Mouse (Mus musculus): Measurements from ENCODE around the gene Olfr1346. TPM values are rescaled to one million over a fixed set of nuclear protein-coding genes. Genes with fewer than 3 reads are reported as not detected.
A peak's percentile ranks its signal among the peaks of the same experiment; 100 is the strongest.

Gene Olfr1346
- total and polyA plus RNA-seq, 2 experiments, result not detected

DNA sequence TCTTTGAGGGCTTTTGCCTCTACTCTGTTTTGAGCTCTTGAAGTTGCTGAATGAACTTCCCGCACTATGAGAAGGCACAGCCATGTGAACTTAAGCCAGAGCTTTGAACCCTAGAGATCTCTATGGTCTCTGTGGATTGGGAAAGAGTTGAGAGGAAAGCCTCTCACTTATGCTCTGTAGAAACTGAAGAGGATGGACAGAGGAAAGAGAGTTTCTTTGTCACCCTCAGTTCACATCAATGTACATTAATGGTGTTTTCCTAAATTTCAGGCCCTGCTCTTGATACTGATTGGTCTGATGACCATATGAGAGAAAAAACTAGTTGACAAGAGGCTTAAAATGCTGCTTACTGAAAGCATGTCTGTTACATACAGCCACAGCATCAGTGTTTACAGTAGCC is 41.7 kb downstream of the Olfr1346 start, which contains the start of gene Olfr1348:
Olfr1348 (minus strand) TSS at position 101 of the 400 bp plus-strand sequence.
- no peak within 1 kb of the TSS for H3K27ac ChIP-seq (replicated peaks; ENCODE audit: insufficient read depth, low read depth, low read length)
- no peak within 1 kb of the TSS for H3K4me3 ChIP-seq (ENCODE audit: insufficient read depth, low read depth, low read length)
- no peaks in the 10 kb centered on the region for H3K4me1 ChIP-seq (ENCODE audit: control insufficient read depth, insufficient read depth, low read length)
- H3K79me2 ChIP-seq (ENCODE audit: control insufficient read depth, insufficient read depth, low read length), result no peaks in the 10 kb centered on the region
- no peak for TF ChIP-seq POLR2A (IDR thresholded peaks at IDR 0.05; ENCODE audit: extremely low read depth, insufficient read depth, low read length)
- no peak for TF ChIP-seq CTCF (IDR thresholded peaks at IDR 0.05; ENCODE audit: low read depth, low read length)
- no peaks in the 10 kb centered on the region for H3K27me3 ChIP-seq (ENCODE audit: control insufficient read depth, insufficient read depth, low read length)
- 76% methylated on average over 1 of the region's 1 CpGs for WGBS
- H3K9ac ChIP-seq (ENCODE audit: low read depth, low read length), result no peak within 1 kb of the TSS
- H3K36me3 ChIP-seq (ENCODE audit: control insufficient read depth, insufficient read depth, low read length), result no peaks in the 10 kb centered on the region
- DNase-seq (ENCODE audit: extremely low read depth, low read depth, low spot score), result no peak

- Histone ChIP-seq H3K79me2 (ENCODE audit: control insufficient read depth, insufficient read depth, low read length) (no peaks in the 10 kb centered on the region), H3K4me3 (ENCODE audit: insufficient read depth, low read depth, low read length) (no peak overlapping the region), H3K4me1 (ENCODE audit: control insufficient read depth, insufficient read depth, low read length) (no peaks in the 10 kb centered on the region), H3K36me3 (ENCODE audit: control insufficient read depth, insufficient read depth, low read length) (no peaks in the 10 kb centered on the region), H3K9ac (ENCODE audit: low read depth, low read length) (no peak overlapping the region), H3K27ac (replicated peaks; ENCODE audit: insufficient read depth, low read depth, low read length) (no peak overlapping the region), H3K27me3 (ENCODE audit: control insufficient read depth, insufficient read depth, low read length) (no peaks in the 10 kb centered on the region)
- WGBS, result 23% methylated on average over 1 of the region's 1 CpGs
- TF ChIP-seq POLR2A (IDR thresholded peaks at IDR 0.05; ENCODE audit: extremely low read depth, insufficient read depth, low read length) (no peak), CTCF (IDR thresholded peaks at IDR 0.05; ENCODE audit: low read depth, low read length) (no peak)
- peak; percentile 56 for DNase-seq (ENCODE audit: extremely low read depth, low read depth, low spot score)
Measured at GRCm38 (mm10) chr7:6521666-6522065, 54.8 kb downstream of the Olfr1346 start.

DNA sequence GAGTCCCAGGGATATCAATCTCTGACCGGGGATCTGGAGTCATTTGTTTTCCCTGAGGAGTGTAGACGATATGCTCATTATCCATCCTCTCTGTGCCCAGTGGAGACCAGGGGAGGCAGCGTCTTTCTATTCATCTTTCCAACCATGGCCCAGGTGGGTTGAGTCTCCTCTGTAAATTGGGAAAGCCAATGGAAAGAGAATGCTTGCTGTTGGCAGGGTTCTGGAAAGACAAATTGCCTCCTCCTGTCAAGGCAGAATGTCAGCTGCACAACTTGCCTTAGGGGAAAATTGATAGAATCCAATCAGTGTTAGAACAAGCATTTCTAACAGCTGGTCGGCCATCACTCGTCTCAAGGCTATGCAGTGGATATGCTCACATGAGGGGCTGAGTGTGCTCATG is 55.9 kb downstream of the Olfr1346 start, which contains the start of gene Olfr1349:
Olfr1349 (minus strand) TSS at position 101 of the 400 bp plus-strand sequence.
- no peaks in the 10 kb centered on the region for H3K4me1 ChIP-seq (ENCODE audit: control insufficient read depth, insufficient read depth, low read length)
- no peak for DNase-seq (ENCODE audit: extremely low read depth, low read depth, low spot score)
- no peak within 1 kb of the TSS for H3K27ac ChIP-seq (replicated peaks; ENCODE audit: insufficient read depth, low read depth, low read length)
- H3K9ac ChIP-seq (ENCODE audit: low read depth, low read length), result no peak within 1 kb of the TSS
- no peaks in the 10 kb centered on the region for H3K36me3 ChIP-seq (ENCODE audit: control insufficient read depth, insufficient read depth, low read length)
- 73% methylated on average over 5 of the region's 5 CpGs for WGBS
- H3K79me2 ChIP-seq (ENCODE audit: control insufficient read depth, insufficient read depth, low read length), result no peaks in the 10 kb centered on the region
- no peaks in the 10 kb centered on the region for H3K27me3 ChIP-seq (ENCODE audit: control insufficient read depth, insufficient read depth, low read length)
- H3K4me3 ChIP-seq (ENCODE audit: insufficient read depth, low read depth, low read length), result no peak within 1 kb of the TSS
- TF ChIP-seq POLR2A (IDR thresholded peaks at IDR 0.05; ENCODE audit: extremely low read depth, insufficient read depth, low read length), result no peak
- no peak for TF ChIP-seq CTCF (IDR thresholded peaks at IDR 0.05; ENCODE audit: low read depth, low read length)

DNA sequence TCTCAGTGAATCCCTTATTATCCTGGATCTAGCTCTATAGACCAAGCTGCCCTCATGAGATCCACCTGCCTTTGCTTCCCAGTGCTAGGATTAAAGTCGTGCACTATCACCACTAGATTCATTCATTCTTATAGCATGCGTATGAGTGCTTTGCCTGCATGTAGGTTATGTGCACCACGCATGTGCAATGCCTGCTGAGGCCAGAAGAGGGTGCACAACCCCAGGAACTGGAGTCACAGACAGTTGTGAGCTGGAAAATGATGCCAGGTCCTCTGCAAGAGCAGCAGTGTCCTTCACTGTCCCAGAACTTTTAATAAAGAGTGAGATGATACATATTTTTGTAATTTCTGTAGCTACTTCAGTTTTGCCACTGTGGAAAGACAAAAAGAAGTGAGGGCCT is 58.1 kb downstream of the Olfr1346 start:
- no peaks in the 10 kb centered on the region for H3K27me3 ChIP-seq (ENCODE audit: control insufficient read depth, insufficient read depth, low read length)
- TF ChIP-seq CTCF (IDR thresholded peaks at IDR 0.05; ENCODE audit: low read depth, low read length) (peak; percentile 27; the same call in 1 of the 2 replicates), POLR2A (IDR thresholded peaks at IDR 0.05; ENCODE audit: extremely low read depth, insufficient read depth, low read length) (no peak)
- WGBS, result 60% methylated on average over 3 of the region's 3 CpGs

GRCm38 (mm10) chr7:6526141-6526540 is 59.2 kb downstream of the Olfr1346 start:
- no peaks in the 10 kb centered on the region for H3K79me2 ChIP-seq (ENCODE audit: control insufficient read depth, insufficient read depth, low read length)
- WGBS, result 60% methylated on average over 5 of the region's 5 CpGs
- peak; percentile 5 for DNase-seq (ENCODE audit: extremely low read depth, low read depth, low spot score)
- no peaks in the 10 kb centered on the region for H3K27me3 ChIP-seq (ENCODE audit: control insufficient read depth, insufficient read depth, low read length)
- H3K4me3 ChIP-seq (ENCODE audit: insufficient read depth, low read depth, low read length), result no peak overlapping the region
- no peaks in the 10 kb centered on the region for H3K36me3 ChIP-seq (ENCODE audit: control insufficient read depth, insufficient read depth, low read length)
- H3K4me1 ChIP-seq (ENCODE audit: control insufficient read depth, insufficient read depth, low read length), result no peaks in the 10 kb centered on the region
- H3K27ac ChIP-seq (replicated peaks; ENCODE audit: insufficient read depth, low read depth, low read length), result no peak overlapping the region
- TF ChIP-seq POLR2A (IDR thresholded peaks at IDR 0.05; ENCODE audit: extremely low read depth, insufficient read depth, low read length), result no peak
- TF ChIP-seq CTCF (IDR thresholded peaks at IDR 0.05; ENCODE audit: low read depth, low read length), result peak; percentile 43; the same call in 1 of the 2 replicates
- no peak overlapping the region for H3K9ac ChIP-seq (ENCODE audit: low read depth, low read length)

More for the DNA sequence above, 58.1 kb downstream of the Olfr1346 start:
- no peaks in the 10 kb centered on the region for H3K36me3 ChIP-seq (ENCODE audit: control insufficient read depth, insufficient read depth, low read length)
- H3K4me1 ChIP-seq (ENCODE audit: control insufficient read depth, insufficient read depth, low read length), result no peaks in the 10 kb centered on the region
- DNase-seq (ENCODE audit: extremely low read depth, low read depth, low spot score), result peak; percentile 1
- H3K27ac ChIP-seq (replicated peaks; ENCODE audit: insufficient read depth, low read depth, low read length), result no peak overlapping the region
- H3K4me3 ChIP-seq (ENCODE audit: insufficient read depth, low read depth, low read length), result no peak overlapping the region
- H3K79me2 ChIP-seq (ENCODE audit: control insufficient read depth, insufficient read depth, low read length), result no peaks in the 10 kb centered on the region
- no peak overlapping the region for H3K9ac ChIP-seq (ENCODE audit: low read depth, low read length)

Other genes starting within 250 kb of the Olfr1346 start
- gene Zscan5b, start 244.8 kb upstream of the Olfr1346 start, total RNA-seq (2014; rRNA removed), result not detected in 2 replicates
- gene Zscan5b, start 244.8 kb upstream of the Olfr1346 start, polyA plus RNA-seq (2012; rRNA removed), result not detected in 2 replicates
- not detected in 2 replicates for gene Epp13, start 214.4 kb upstream of the Olfr1346 start, total RNA-seq (2014; rRNA removed)
- gene Epp13, start 214.4 kb upstream of the Olfr1346 start, polyA plus RNA-seq (2012; rRNA removed), result not detected in 2 replicates
- gene Zfp667, start 180.5 kb upstream of the Olfr1346 start, total RNA-seq (2014; rRNA removed), result 1.5 and 1.6 TPM in 2 replicates
- gene Zfp667, start 180.5 kb upstream of the Olfr1346 start, polyA plus RNA-seq (2012; rRNA removed), result 0.21 and 0.43 TPM in 2 replicates
- gene Zfp583, start 135.8 kb upstream of the Olfr1346 start, total RNA-seq (2014; rRNA removed), result 0.27 and 0.28 TPM in 2 replicates
- 0.05 TPM in 1 of 2 replicates, not detected in the other for gene Zfp583, start 135.8 kb upstream of the Olfr1346 start, polyA plus RNA-seq (2012; rRNA removed)
- gene Gm3854, start 123.3 kb upstream of the Olfr1346 start, total RNA-seq (2014; rRNA removed), result under 0.01 and 0.07 TPM in 2 replicates
- gene Gm3854, start 123.3 kb upstream of the Olfr1346 start, polyA plus RNA-seq (2012; rRNA removed), result not detected in 2 replicates
- 0.74 and 1.3 TPM in 2 replicates for gene Zfp78, start 103.8 kb upstream of the Olfr1346 start, total RNA-seq (2014; rRNA removed)
- gene Zfp78, start 103.8 kb upstream of the Olfr1346 start, polyA plus RNA-seq (2012; rRNA removed), result 0.21 and 0.68 TPM in 2 replicates
- 1.2 and 1.9 TPM in 2 replicates for gene Zfp28, start 83.8 kb upstream of the Olfr1346 start, total RNA-seq (2014; rRNA removed)
- 0.21 and 0.51 TPM in 2 replicates for gene Zfp28, start 83.8 kb upstream of the Olfr1346 start, polyA plus RNA-seq (2012; rRNA removed)
- gene Smim17, start 68.4 kb upstream of the Olfr1346 start, total RNA-seq (2014; rRNA removed), result not detected in 2 replicates
- not detected in 2 replicates for gene Smim17, start 68.4 kb upstream of the Olfr1346 start, polyA plus RNA-seq (2012; rRNA removed)
- not detected in 2 replicates for gene Gm20715, start 56.8 kb upstream of the Olfr1346 start, total RNA-seq (2014; rRNA removed)
- not detected in 2 replicates for gene Gm20715, start 56.8 kb upstream of the Olfr1346 start, polyA plus RNA-seq (2012; rRNA removed)
- gene Olfr1344, start 28.4 kb upstream of the Olfr1346 start, total RNA-seq (2014; rRNA removed), result not detected in 2 replicates
- gene Olfr1344, start 28.4 kb upstream of the Olfr1346 start, polyA plus RNA-seq (2012; rRNA removed), result not detected in 2 replicates
- not detected in 2 replicates for gene Olfr1336, start 10.9 kb upstream of the Olfr1346 start, total RNA-seq (2014; rRNA removed)
- not detected in 2 replicates for gene Olfr1336, start 10.9 kb upstream of the Olfr1346 start, polyA plus RNA-seq (2012; rRNA removed)
- gene Olfr5, start 19.8 kb downstream of the Olfr1346 start, total RNA-seq (2014; rRNA removed), result not detected in 2 replicates
- gene Olfr5, start 19.8 kb downstream of the Olfr1346 start, polyA plus RNA-seq (2012; rRNA removed), result not detected in 2 replicates
- gene Olfr1347, start 32.7 kb downstream of the Olfr1346 start, total RNA-seq (2014; rRNA removed), result not detected in 2 replicates
- gene Olfr1347, start 32.7 kb downstream of the Olfr1346 start, polyA plus RNA-seq (2012; rRNA removed), result not detected in 2 replicates
- gene Olfr1348, start 41.6 kb downstream of the Olfr1346 start, total RNA-seq (2014; rRNA removed), result not detected in 2 replicates
- gene Olfr1348, start 41.6 kb downstream of the Olfr1346 start, polyA plus RNA-seq (2012; rRNA removed), result not detected in 2 replicates
- gene Olfr1349, start 55.8 kb downstream of the Olfr1346 start, total RNA-seq (2014; rRNA removed), result not detected in 2 replicates
- gene Olfr1349, start 55.8 kb downstream of the Olfr1346 start, polyA plus RNA-seq (2012; rRNA removed), result not detected in 2 replicates
- not detected in 2 replicates for gene Olfr1350, start 97.7 kb downstream of the Olfr1346 start, total RNA-seq (2014; rRNA removed)
- not detected in 2 replicates for gene Olfr1350, start 97.7 kb downstream of the Olfr1346 start, polyA plus RNA-seq (2012; rRNA removed)
- gene Zim1, start 229.3 kb downstream of the Olfr1346 start, total RNA-seq (2014; rRNA removed), result under 0.01 and 0.07 TPM in 2 replicates
- 0.01 TPM in 1 of 2 replicates, not detected in the other for gene Zim1, start 229.3 kb downstream of the Olfr1346 start, polyA plus RNA-seq (2012; rRNA removed)